Mouse (Mus musculus): ENCODE measurements at regions not wholly inside any gene's neighbourhood (a gene's known extent, or its start where the extent isn't known, plus 50 kb on each side); places are given as distances from the start of the nearest gene placed in this dataset.
"Not testable (repeated sequence)": the region's sequence is repeated elsewhere in the genome, so short reads cannot be mapped to it uniquely, and the experiment has no call there.

DNA sequence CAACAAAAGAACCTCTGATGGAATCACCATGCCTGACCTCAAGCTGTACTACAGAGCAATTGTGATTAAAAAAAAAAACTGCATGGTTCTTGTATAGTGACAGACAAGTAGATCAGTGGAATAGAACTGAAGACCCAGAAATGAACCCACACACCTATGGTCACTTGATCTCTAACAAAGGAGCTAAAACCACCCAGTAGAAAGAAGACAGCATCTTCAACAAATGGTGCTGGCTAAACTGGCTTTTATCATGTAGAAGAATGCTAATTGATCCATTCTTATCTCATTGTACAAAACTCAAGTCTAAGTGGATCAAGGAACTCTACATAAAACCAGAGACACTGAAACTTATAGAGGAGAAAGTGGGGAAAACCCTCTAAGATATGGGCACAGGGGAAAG, 284.8 kb upstream of the Shh start:
- not testable (repeated sequence) for DNase-seq

DNA sequence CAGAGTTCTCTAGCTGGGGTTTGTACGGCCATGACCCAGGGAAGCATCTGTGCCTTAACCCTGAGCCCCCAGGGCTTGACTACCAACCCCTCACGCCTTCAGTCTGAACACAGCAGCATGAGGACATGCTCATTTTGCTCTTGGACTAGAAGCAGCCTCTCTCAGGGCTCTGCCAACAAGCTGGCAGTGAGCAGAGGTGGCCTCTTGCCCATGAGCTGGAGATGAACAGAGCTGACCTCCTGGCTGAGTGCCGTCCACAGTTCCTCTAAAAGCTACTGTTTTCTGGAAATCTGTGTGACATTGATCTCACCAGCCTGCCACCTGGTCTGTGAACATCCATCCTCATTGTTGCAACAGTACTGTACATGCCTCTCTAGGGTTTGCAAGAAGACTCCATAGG, 267.7 kb upstream of the Shh start:
- peak; percentile 36 for DNase-seq

DNA sequence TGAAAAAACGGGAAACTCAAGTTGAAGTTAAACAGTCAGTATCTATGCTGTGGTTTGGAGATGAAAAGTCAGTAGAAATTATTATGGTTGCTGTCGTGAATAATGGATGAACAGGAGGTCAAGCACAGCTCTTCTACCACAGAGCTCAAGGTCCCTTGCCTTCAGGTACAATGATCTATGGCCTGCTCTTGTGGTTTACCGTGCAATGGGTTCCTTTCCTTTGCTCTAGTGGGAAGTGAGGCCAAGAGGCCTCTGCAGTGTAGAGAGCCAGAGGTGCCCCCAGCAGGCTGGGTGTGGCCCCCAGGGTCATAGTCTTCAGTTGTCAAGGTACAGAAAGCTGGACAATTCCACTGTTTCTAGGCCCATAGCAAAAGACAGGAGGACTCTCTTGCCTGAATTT, 255.0 kb upstream of the Shh start:
- DNase-seq, result no peak

DNA sequence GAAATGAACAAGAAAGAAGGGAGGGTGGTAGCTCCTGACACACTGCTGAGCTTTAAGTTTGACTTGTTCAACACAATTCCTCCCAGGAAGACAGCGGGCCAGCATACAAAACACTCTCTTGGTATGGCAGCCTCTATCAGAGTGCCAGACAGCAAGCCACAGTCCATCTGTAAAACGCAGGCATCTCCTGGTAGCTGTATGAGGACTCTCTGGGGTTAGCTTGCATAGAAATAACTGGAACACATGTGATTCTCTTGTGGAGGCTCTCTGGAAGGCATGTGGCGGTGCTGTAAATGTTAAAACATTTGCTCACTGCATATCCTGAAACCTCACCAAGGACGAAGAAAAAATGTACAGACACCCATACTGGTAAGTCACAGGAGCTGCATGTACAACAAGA, 247.9 kb upstream of the Shh start:
- DNase-seq, result no peak

DNA sequence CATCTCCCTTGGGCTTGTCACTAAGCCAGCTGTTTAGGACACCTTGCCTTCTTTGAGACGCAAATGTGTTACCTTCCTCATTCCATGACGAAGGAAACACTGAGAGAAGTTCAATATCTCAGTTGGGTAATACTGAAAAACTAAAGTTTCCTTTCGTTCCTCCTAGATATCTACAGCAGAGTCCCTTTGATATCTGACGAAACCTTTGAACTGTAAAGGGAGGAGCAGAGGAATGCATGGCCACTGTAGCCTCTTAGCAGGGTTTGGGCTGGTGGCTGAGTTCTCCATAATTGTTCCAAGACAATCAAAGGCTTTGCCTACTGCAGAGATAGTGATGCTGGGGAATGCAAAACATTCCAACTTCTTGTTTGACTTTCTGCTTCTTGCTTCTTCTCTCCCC, 243.5 kb upstream of the Shh start:
- DNase-seq, result no peak

DNA sequence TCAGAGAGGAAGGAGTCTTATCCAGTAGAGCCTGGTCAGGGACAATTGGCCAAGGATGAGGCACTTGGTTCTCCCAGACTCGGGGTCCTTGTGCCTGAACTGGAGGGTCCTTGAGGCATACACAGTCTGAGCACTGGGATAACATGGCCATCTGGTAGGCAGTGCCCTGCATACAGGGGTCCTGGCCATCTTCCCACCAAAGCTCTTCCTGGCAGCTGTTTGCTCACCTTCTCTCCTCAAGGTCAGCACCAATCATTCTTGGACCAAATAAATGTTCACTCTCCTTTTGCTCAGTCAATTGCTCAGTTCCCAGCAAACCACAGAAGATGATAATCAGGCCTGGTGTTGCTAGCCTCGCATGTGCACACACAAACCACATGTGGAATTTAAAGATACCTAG, 242.6 kb upstream of the Shh start:
- no peak for DNase-seq

DNA sequence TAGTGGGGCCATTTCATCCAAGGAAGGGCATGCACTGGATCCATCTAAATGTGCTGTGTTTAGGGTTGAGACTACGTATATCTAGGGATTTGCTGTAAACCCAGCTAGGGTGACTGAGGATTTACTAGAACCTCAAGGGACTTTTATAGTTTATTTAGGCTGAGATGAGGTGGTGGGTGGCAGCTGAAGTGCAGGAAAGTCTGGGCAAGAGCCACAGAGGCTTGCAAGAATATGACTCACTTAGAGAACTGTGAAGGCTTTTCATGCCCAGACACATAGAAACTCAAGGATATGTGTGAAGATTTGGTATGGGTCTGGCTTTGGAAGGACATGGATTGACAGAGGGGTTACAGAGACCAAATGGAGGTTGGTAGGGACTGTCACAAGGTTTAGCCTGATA, 237.3 kb upstream of the Shh start:
- no peak for DNase-seq

DNA sequence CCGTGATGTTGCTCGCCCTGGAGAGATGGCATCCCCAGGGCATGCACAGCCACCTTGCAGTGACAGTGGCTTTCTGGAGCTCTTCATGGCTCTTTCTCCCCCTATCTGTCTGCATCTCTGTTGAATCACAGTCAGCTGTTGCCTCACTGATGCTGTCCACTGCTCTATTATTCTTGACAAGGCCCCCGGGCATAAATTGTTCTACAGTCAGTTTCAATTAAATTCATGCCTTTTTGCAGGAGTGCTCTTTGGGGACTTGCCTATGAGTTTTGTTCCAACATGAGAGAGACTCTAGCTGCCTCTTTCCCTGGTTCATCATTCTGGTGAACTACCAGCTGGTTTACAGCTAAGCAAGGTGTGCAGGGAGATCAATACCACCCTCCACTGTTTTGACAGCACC, 229.9 kb upstream of the Shh start:
- no peak for DNase-seq

DNA sequence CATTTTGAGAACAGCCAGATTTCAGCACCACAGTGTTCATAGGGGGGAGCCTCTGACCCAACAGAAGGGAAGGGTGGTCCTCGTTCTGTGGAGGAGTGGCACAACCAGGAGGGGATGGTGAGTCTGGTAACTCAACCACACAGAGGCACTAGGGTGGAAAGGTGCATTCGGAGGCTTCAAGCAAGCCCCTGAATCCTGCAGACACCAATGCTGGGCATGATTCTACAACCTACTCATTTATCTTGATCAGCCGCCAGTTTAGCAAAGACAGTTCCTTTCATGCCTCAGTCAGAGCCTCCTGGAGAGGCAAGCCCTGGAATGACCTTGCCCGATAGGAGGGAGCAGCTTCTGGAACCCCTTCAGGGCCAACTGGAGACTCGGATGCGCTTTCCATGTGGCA, 223.1 kb upstream of the Shh start:
- no peak for DNase-seq

DNA sequence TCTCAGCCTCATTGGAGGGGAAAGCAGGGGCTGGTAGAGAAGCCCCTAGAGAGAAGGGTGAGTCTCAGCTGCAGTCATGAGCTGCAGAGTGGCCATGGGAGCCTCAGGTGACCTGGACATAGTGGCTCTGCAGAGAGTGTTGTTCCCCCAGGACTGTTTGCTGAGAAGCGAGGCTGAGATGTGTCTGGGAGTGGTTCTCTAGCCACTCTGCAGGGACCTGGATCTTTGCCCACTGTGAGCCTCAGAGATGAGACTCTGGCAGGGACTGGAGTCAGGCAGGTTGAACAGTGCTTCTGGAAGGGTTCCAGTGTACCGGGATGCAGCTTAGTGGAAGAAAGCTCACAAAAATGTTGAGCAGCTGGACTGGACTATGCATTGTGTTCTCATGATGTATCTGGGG, 222.6 kb upstream of the Shh start:
- DNase-seq, result no peak

DNA sequence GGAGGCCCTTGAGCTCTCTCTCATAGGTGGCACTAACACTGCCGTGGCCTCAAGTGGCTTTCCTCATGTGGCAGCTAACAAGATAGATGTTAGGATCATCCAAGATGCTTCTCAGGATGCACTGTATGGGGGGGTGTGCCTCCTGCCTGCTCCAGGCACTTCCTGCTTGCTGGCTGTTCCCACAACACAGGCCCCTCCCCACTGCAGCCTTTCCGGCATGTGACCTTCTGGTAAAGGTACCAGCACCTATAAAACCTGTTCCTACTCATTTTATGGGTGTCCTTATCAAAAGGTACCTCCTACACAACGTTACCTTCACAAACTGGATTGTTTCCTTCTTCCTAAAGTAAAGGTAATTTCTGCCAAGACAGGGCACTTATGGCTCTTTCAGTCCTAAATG, 222.1 kb upstream of the Shh start:
- no peak for DNase-seq

DNA sequence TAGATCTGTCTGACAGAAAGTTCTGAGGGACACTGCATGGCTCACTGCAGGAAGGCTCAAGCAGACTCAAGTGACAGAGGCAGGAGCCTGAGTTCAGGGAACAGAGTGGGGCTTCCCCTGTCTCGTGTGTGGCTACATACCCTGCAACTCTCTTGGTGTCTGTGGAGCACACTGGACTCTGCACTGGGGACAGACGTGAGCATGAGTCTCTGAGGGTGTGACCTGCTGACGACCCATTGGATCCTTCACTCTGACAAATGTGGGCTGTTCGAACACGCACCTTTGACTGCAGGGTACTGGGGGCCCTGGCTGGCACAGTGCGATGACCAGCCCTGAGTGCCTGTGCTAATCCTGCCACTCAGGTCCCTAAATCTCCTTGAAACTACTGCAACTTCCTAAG, 215.8 kb upstream of the Shh start:
- no peak for DNase-seq

DNA sequence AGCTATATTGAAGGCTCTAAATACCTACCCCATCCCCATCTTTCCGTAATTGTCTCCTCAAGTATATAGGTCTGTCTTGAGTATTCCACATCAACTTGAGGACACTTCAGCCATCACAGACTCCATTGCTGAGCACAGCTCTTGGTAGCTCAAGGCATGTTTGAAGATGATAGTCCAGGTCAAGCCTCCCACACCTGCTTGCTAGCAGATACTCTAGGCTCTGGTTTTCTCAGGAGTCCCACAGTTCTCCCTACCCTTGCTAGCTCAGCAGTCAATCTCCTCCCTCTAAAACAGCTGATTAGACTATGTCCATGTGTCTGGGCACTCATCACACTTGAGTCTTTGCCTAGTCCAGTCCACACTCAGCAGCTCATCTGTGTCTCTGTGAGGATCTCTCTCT, 213.3 kb upstream of the Shh start:
- no peak for DNase-seq

DNA sequence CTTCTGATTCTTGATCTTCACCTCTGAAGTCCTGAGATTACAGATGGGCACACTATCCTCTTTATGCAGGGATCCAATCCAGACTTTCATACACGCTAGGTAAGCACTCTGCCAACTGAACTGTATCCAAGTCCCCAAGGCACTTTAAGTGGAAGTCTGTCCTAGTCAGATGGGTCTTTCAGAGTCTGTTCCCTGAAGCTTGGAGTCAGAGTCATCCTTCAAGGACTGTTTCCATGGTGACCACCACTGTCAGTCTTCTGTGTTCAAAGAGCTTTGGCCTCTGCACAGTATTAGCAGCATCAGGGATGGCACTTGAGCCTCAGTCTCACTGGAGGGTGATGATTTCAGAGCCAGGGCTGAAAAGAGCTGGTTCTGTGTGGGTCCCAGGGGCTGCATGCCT, 212.7 kb upstream of the Shh start:
- no peak for DNase-seq

DNA sequence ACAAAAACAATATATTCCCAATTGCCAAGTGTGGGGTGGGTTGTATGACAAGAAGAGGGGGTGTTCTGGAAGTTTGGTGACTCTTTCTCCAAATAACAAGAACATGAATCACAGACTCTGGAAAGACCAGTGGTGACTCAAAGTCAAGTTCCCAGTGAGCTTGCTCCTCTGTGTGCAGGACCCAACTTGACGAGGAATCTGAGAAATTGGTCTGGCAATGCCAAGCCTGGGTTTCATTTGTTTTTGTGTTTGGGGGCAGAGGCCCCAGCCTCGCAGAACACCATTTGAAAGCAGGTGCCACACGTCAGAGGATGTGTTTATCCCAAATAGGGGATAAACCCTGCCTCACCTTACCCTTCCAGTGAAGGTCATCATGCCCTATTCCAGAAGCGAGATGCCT, 163.1 kb upstream of the Shh start:
- DNase-seq, result no peak

DNA sequence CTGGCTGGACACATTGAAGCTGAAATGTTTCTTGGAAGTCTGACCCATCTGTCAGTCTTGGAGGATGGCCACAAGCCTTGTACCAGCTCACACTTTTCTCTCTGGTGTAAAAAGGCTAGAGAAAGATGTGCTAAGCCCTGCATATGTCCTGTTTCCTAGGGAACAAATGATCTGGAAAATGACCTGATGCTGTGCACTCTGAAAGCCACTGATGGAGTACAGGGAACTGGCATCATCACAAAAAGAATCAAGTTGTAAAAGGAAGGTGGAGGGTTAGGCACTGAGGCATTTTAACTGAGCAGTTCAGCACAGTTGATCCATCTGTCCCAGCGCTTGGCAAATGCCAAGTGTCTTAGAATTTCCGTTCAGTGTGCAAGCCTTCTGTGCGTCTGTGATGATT, 144.8 kb upstream of the Shh start:
- DNase-seq, result no peak

DNA sequence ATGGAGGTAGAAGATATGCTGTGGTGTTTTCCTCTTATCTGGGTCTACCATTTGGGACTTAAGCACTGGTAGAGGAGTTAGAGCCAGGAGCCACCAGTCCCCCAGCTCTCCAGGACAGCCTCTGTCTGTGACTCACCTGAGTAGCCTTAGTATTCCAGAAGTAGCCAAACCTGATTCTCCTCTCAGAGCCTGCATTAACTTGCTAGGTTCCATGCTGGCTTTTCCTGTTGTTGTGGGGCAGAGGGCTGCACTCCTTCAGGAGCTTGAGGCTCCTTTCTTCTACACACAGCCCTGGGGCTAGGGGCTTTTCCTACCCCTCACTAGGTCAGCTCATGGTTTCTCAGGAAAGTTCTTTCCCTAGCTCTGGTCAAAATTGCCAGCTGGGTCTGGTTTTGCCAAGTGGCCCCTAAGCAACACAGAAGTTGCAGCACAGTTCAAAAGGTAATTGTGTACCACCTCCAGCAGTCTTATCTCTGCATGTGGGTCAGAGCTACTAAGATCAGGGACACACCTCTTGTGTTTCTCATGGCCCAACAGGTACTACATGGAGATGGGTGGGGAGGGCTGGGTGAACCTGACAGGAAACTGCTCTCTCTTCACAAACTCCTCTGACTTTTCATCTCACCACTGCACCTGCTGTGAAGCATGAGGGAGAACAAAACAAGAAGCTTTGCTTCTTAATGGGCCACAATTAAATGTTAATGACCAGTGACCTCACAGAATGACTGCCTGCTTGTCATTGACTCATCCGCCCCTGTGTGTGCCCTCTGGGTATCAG, 129.7 kb upstream of the Shh start:
- DNase-seq, result no peak

DNA sequence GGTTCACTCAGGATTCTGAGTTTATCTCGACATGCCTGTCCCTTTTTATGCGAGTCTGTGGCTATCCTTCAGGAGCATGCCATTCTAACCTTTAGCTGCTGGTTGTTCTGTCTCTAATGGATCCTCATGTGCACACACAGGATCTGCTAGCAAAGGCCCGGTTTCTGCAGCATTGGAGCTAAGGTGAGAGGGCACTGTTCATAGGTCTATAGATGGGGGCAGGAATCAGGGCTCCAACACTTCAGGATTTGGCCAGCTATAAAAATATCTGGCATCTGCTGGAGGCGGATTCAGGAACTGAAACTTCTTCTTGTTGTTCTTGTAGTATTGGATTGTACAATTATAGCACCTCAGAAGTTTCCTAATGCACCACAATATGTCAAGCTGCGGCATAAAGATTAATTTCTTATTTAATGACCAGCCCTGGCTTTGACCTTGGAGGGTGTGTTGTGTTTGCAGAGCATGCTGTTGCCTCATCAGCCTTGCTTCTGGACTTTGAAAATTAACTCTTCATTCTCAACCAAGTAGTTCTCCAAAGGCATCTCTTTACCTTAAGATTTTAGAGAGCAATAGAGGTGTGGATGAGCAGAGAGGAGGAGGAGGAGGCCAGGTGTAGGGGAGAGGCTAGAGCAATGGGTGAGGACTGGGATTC, 104.4 kb upstream of the Shh start:
- DNase-seq, result no peak

DNA sequence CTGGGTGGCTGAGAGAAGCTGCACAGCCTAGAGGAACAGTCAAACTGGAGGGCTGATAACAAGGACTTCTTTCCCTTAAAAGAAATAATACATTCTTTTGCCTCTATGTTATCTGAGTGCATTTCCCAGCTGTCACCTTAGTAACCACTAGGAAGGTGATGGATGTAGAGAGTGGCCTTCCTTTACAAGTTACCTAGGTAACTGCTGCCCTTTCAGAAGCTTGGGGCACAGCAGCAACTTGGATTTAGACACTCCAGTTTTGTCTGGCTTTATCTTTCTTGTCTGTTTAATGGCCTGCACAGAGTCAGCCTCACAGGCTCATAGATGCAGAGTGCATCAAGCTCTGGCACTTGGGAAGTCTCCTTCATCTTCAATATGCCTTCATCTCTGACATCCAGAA, 101.4 kb upstream of the Shh start:
- no peak for DNase-seq

DNA sequence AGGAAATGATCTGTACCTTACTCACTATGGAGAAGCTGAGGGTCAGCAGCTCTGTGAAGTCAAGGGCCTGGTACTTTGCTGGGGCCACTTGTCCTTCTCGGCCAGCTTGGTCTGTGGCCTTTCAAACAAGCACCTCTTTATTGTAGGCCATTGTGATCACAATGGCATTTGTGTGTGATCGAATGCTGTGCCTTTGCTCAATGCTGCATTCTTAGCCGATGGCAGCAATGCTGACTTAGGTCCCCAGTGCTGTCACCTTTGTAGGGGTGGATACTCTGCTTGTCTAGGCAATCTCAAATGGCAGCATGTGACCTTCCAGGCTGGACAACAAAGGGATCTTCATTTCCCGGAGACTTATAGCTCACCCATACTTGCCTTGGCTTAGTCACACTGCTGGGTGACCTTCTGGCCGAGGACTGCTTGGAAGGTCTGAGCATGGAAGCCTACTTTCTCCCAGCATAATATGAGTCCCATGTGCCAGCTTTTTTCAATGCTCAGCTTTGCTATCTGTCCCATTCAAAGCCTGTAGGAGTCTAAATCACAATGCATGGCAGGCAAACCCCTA, 100.4 kb upstream of the Shh start:
- DNase-seq, result no peak

DNA sequence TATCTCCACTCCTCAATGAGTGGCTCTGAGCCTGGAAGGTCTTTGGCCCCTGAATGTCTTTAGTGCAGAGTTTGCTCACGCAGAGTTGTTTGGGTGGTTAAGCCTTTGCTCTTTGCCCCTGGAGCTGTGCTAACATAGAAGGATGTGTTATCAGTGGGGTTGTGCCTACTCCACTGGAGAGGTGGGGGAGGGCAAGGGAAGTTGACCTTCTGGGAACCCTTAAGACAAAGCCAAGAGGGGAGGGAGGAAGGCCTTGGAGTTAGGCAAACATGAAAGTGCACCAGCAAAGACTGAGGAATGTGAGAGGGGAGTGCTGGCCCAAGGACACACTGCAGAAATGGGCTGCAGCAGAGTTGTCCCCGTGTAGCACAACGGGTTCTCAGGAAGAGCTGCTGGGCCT, 96.3 kb upstream of the Shh start:
- no peak for DNase-seq

DNA sequence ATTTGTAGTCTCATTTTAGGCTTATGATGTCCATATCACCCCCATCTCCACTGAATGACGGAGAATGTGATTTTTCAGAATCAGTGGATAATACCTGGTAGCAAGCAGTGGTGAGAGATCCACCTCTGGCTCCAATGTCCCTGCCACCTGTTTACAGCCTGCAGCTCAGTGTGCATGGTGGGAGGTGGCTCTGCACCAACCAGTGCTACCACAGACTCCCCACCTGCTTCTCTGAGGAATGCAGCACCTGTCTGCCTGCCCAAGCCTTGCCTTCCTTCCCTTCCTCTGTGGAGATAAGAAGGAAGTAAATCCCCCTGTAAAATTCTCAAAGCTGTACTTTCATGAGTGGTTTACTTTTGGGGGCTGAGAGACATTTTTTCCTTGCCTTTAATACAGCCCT, 95.9 kb upstream of the Shh start:
- no peak for DNase-seq

DNA sequence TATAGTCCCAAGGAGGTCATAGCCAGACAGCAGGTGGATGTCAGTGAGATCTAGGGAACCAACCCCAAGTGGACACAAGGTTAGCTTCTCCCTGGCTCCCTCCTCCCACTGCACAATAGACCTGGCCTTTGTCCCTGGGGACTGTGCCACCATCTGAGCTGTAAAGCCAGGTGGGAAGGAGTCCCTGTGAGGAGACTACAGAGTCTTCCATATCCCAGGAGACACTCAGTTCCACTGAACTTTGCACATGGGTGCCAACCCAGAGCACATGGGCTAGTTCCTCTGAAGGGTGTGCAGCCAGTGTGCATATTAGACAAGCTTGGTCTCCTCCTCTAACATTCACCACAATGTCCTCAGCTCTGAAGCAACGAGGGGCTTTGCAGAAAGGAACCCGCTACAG, 86.5 kb upstream of the Shh start:
- no peak for DNase-seq

DNA sequence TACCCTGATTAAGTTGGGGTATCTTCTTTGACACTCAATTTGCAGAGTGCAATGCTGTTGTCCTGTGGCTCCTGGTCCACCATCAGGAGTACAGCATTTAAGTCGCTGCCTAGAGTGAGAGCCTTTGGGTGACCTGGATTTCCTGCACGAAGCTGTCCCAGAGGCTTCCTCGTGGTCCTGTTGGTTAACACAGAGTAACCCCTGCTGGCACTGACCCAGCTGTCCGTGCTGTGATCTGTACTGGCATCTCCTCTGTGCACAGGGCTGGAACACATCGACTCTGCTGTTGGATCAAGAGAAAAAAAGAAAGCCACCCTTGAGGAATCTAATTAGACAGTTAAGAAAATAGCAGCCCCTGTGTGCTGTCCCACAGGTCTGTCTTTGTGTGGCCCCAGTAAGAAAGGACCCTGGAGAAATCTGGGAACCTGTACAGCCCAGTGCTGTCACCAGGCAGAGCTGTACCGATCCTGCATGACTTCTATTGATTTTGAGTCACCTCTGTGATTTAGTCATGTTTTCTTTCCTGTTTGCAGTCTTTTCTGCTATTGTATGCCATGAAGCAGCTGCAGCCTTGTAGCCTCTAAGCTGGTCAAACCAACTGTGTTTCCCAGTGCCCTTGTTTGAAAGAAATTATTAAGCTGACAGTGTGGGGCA, 63.3 kb upstream of the Shh start:
- peak; percentile 38 for DNase-seq
